Mouse (Mus musculus) hindbrain, embryonic 10.5 days (tissue): ENCODE results near the gene Nmur1. TPM values are rescaled to one million over a fixed set of nuclear protein-coding genes. Genes with fewer than 3 reads are reported as not detected.
"Not testable (repeated sequence)": the region's sequence is repeated elsewhere in the genome, so short reads cannot be mapped to it uniquely, and the experiment has no call there.

Experiments used
- DNase-seq: peaks from one replicate; pipeline ENCODE4 v3.0.0-alpha.2; 2017; ENCODE audit warnings: low spot score
- H3K27ac ChIP-seq: fragments of 300-500 bp; sonication (generic); 2 replicates; pipeline ENCODE4 v1.5.1; 2016; ENCODE audit warnings: mild to moderate bottlenecking, moderate library complexity
- H3K27me3 ChIP-seq: fragments of 300-500 bp; sonication (generic); 2 replicates; pipeline ENCODE4 v1.6.1; 2016; ENCODE audit warnings: mild to moderate bottlenecking; ENCODE audit not compliant: poor library complexity, insufficient read depth, severe bottlenecking
- H3K36me3 ChIP-seq: fragments of 300-500 bp; sonication (generic); 2 replicates; pipeline ENCODE4 v1.6.1; 2016; ENCODE audit warnings: mild to moderate bottlenecking, moderate library complexity
- H3K4me1 ChIP-seq: fragments of 300-500 bp; sonication (generic); replicated peaks from 2 replicates; pipeline ENCODE4 v1.6.1; 2016; ENCODE audit warnings: mild to moderate bottlenecking
- H3K4me3 ChIP-seq: fragments of 300-500 bp; sonication (generic); 2 replicates; pipeline ENCODE4 v1.5.1; 2016; ENCODE audit warnings: mild to moderate bottlenecking, moderate library complexity
- H3K9me3 ChIP-seq: fragments of 300-500 bp; sonication (generic); 2 replicates; pipeline ENCODE4 v1.6.1; 2016; ENCODE audit warnings: mild to moderate bottlenecking, moderate library complexity
- WGBS: fragments of 180-500 bp; shearing (Covaris S2); methylation state at CpG from one replicate; pipeline ENCODE4 v1.1.7; 2016; 5-methylcytosine and 5-hydroxymethylcytosine counted together
- polyA plus RNA-seq: library from polyadenylated mRNA; unstranded; fragments of >200 nt; fragmentation: Nextera tagmentation; extraction: Ambion mirVana; gene quantifications from 2 replicates; pipeline ENCODE4 v1.2.1, GENCODE M21; 2016

Gene Nmur1
- 0.12 TPM in 1 of 2 replicates, not detected in the other for polyA plus RNA-seq

DNA sequence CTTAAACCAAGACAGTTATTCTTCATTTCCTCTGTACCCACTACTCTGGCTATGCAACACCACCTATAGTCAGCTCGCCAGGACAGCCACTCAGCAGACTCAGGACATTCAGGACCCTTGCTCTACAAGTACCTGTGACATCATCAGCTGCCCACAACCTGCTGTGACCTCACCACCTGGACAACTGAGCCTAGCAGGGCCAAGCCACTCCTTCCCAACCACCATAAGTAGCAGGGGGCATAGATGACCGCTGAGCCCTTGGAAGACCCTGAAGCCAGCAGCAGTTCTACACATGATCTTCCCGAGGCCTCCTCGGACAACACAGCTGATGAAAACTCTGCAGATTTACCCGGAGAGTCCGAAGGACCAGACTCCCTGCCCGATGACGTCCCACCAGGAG lies at the start of gene Nmur1, which contains the start of gene Tex44:
Nmur1 (minus strand) TSS at position 101 of the 400 bp plus-strand sequence.
Tex44 (plus strand) TSS at position 202 of the 400 bp plus-strand sequence.
- Histone ChIP-seq H3K27me3 (no peaks in the 10 kb centered on the region), H3K4me1 (peaks cover 31% of the 10 kb centered on the region), H3K4me3 (peak within 1 kb of the TSS; percentile 31), H3K36me3 (no peaks in the 10 kb centered on the region), H3K27ac (peak within 1 kb of the TSS; percentile 88), H3K9me3 (no peaks in the 10 kb centered on the region)
- DNase-seq: no peak
- 93% methylated on average over 8 of the region's 8 CpGs for WGBS

GRCm38 (mm10) chr1:86473109-86473760 lies 47.2 kb upstream of the Nmur1 start:
- Histone ChIP-seq H3K4me1 (peaks cover 19% of the 10 kb centered on the region), H3K9me3 (no peaks in the 10 kb centered on the region), H3K27me3 (no peaks in the 10 kb centered on the region), H3K36me3 (no peaks in the 10 kb centered on the region), H3K27ac (peak overlapping the region; percentile 86), H3K4me3 (no peak overlapping the region)
- DNase-seq: no peak
- 94% methylated on average over 18 of the region's 18 CpGs for WGBS

- H3K4me3 ChIP-seq: peak overlapping the region; percentile 39
- peaks cover 19% of the 10 kb centered on the region for H3K4me1 ChIP-seq
- H3K36me3 ChIP-seq: no peaks in the 10 kb centered on the region
- H3K27me3 ChIP-seq: no peaks in the 10 kb centered on the region
- peak overlapping the region; percentile 86 for H3K27ac ChIP-seq
- 25% methylated on average over 31 of the region's 31 CpGs for WGBS
- no peaks in the 10 kb centered on the region for H3K9me3 ChIP-seq
- peak; percentile 53 for DNase-seq
These were observed 46.3 kb upstream of the Nmur1 start for GRCm38 (mm10) chr1:86472197-86472952.

GRCm38 (mm10) chr1:86471504-86471961 lies 45.5 kb upstream of the Nmur1 start:
- Histone ChIP-seq H3K4me1 (peaks cover 19% of the 10 kb centered on the region), H3K27ac (peak overlapping the region; percentile 86), H3K4me3 (0 out of 2 replicates have a peak overlapping the region, but pooled peaks have one; percentile 39)
- not testable (repeated sequence) for H3K9me3 ChIP-seq, H3K27me3 ChIP-seq, H3K36me3 ChIP-seq, DNase-seq
- WGBS: 74% methylated on average over 11 of the region's 11 CpGs

DNA sequence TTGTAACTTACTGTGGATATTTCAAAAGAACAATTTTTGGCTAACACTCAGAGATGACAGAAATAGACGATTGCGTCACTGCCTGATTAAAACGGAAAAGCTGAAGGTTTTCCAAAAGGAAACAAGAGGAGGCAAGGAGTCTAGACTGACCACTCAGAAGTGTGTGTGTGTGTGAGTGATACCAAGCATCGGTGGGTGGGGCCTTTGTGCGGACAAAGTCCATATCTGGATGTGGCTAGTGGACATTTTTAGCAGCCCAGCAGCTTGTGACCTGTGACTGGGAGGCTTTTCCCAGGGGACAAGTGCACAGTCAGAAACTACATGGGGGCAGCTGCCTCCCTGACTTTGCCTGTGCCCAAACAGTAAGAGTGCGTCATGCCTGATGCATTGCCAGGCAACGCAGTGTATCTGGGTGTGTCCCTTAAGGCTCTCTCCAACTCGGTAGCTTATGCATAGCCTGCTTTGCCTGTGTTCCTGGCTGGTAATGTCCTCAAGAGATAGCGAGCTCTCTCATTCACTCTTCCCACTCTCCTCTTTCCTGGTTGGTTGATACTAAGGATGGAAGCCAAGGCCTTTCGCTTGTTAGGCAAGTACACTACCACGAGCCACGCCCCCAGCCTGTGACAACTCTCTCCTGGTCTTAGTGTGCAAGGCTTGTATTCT lies 44.6 kb upstream of the Nmur1 start:
- H3K9me3 ChIP-seq: no peaks in the 10 kb centered on the region
- H3K36me3 ChIP-seq: no peaks in the 10 kb centered on the region
- H3K27me3 ChIP-seq: no peaks in the 10 kb centered on the region
- H3K4me3 ChIP-seq: no peak overlapping the region
- peaks cover 19% of the 10 kb centered on the region for H3K4me1 ChIP-seq
- no peak for DNase-seq
- peak overlapping the region; percentile 79 for H3K27ac ChIP-seq
- 82% methylated on average over 12 of the region's 12 CpGs for WGBS

DNA sequence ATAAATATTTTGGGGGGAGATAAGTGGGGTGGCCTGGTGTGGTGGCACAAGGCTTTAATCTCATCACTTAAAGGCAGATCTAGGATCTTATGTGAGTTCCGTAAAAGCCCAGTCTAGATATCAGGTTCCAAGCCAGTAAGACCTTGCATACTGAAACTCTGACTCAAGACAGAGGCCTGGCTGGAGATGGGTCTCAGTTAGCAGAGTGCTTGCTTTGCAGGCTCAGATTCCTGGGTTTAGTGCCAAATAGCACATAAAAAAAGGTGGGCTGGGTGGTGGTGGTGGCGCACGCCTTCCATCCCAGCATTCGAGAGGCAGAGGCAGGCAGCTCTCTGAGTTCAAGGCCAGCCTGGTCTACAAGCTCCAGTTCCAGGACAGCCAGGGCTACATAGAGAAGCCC lies 43.8 kb upstream of the Nmur1 start:
- no peak for DNase-seq
- WGBS: 96% methylated on average over 4 of the region's 4 CpGs
- Histone ChIP-seq H3K4me3 (no peak overlapping the region), H3K36me3 (no peaks in the 10 kb centered on the region), H3K4me1 (peaks cover 26% of the 10 kb centered on the region), H3K27me3 (no peaks in the 10 kb centered on the region), H3K9me3 (no peaks in the 10 kb centered on the region), H3K27ac (no peak overlapping the region)

DNA sequence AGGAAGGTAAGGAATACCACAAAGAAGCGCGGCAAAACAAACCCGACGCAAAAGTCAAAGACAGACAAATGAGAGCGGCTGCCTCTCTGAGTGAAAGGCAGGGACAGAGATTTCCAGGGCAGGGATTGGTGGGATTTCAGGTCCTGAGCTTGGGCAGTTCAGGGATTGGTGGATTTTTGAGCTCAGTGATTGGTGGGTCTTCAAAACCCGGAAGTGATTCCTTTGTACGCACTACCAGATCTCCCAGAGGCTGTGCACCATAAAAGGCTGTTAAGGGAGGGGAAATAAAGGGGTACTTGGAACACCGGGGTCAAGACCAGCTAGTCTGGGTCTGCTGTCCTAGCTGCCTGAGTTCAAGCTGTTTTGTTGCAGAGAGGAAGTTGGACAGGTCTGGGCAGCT lies 41.4 kb upstream of the Nmur1 start:
- H3K27me3 ChIP-seq: no peaks in the 10 kb centered on the region
- H3K27ac ChIP-seq: no peak overlapping the region
- H3K4me1 ChIP-seq: peaks cover 33% of the 10 kb centered on the region
- no peak for DNase-seq
- H3K9me3 ChIP-seq: no peaks in the 10 kb centered on the region
- no peaks in the 10 kb centered on the region for H3K36me3 ChIP-seq
- no peak overlapping the region for H3K4me3 ChIP-seq
- 88% methylated on average over 8 of the region's 8 CpGs for WGBS

GRCm38 (mm10) chr1:86464875-86465224 lies 38.8 kb upstream of the Nmur1 start:
- peak; percentile 60 for DNase-seq

DNA sequence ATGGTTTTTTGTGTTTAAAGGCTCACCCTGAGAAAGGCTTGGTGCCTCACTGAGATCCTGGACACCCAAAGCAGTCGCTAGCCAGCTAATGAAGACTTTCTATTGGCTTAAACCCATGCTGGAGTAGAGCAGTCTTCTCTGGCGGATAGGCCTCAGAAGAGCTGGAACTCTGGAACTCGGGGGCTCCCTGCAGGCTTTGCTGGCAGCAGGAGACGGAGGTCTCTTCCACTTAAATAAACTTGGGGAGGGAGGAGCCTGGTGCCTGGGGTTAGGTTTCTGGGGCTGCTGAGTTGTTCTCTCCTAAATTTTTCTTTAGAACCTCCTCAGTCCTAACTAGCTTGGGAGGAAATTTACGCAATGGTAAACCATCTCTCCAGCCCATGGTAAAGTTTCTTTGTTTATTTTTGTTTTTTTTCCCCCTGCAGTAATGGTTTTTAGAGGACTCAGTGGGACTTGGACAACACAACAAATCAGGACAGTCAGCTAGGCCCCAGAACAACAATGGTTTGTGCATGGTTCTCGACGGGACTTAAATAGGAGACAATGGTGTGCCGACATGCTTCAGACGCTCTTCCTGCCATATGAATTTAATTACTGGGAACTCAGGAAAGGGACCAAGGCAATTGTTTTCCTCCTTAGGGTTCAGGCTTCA lies 38.3 kb upstream of the Nmur1 start:
- Histone ChIP-seq H3K27me3 (no peaks in the 10 kb centered on the region), H3K27ac (peak overlapping the region; percentile 91), H3K4me3 (no peak overlapping the region), H3K4me1 (peaks cover 19% of the 10 kb centered on the region), H3K9me3 (peaks cover 5% of the 10 kb centered on the region; the same call in 1 of the 2 replicates), H3K36me3 (no peaks in the 10 kb centered on the region)
- 27% methylated on average over 9 of the region's 9 CpGs for WGBS
- DNase-seq: peak; percentile 43

More at GRCm38 (mm10) chr1:86464875-86465224, 38.8 kb upstream of the Nmur1 start:
- WGBS: 39% methylated on average over 4 of the region's 4 CpGs
- no peaks in the 10 kb centered on the region for H3K27me3 ChIP-seq
- peaks cover 19% of the 10 kb centered on the region for H3K4me1 ChIP-seq
- H3K36me3 ChIP-seq: no peaks in the 10 kb centered on the region
- H3K4me3 ChIP-seq: no peak overlapping the region
- H3K9me3 ChIP-seq: peaks cover 5% of the 10 kb centered on the region; the same call in 1 of the 2 replicates
- H3K27ac ChIP-seq: peak overlapping the region; percentile 91

DNA sequence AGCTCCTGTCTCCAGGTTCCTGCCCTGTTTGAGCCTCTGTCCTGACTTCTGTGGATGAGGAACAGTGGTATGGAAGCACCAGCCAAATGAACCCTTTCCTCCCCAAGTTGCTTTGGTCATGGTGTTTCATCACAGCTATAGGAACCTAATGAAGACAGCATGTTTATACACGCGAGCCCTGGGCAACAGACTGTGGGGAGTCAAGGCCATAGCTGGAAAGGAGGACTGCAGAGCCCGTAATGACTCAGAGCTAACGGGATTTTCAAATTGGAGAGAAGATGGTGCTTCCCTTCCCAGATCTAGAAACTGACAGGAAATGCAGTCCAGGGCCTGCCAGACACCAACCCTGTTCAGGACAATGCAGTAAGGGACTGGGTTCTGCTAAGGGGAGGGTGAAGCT lies 33.3 kb upstream of the Nmur1 start:
- no peaks in the 10 kb centered on the region for H3K36me3 ChIP-seq
- no peaks in the 10 kb centered on the region for H3K27me3 ChIP-seq
- H3K9me3 ChIP-seq: peaks cover 5% of the 10 kb centered on the region; the same call in 1 of the 2 replicates
- WGBS: 89% methylated on average over 4 of the region's 4 CpGs
- H3K4me1 ChIP-seq: peaks cover 7% of the 10 kb centered on the region
- no peak for DNase-seq
- H3K4me3 ChIP-seq: no peak overlapping the region
- no peak overlapping the region for H3K27ac ChIP-seq

DNA sequence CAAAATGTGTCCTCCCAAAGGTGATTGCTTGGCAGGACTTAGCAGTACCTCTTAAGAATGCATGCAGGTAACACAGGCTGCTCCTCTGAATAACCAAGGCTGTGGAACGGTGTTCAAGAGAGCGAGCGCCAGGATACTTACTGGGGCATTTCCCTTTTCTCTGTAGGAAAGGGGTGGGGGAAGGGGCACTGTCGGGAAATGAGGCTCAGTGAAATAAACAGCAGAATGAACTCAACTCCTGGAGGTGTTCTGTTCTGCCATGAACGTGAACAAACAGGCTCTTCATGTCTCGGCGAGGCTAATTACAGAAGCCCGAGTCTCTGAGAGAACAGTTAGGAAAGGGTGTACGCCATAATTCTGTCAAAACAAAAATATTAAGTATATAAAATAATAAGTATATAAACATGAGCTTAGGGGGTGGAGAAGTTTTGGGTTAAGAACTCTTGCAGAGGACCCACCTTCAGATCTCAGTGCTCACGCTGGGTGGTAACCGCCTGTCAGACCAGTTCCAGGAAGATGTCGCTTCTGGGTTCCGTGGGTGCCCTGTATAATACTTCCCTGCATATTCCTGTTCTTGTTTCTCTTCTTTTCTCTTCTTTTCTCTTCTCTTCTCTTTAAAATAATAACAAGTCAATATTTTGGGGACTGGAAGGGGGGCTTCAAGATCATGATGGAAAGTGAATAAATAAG lies 31.0 kb upstream of the Nmur1 start:
- Histone ChIP-seq H3K4me3 (no peak overlapping the region), H3K36me3 (no peaks in the 10 kb centered on the region), H3K4me1 (no peaks in the 10 kb centered on the region; the same call in 1 of the 2 replicates), H3K27ac (peak overlapping the region; percentile 40; the same call in 1 of the 2 replicates), H3K9me3 (peaks cover 5% of the 10 kb centered on the region; the same call in 1 of the 2 replicates), H3K27me3 (no peaks in the 10 kb centered on the region)
- no peak for DNase-seq
- WGBS: 70% methylated on average over 13 of the region's 13 CpGs

- H3K36me3 ChIP-seq: no peaks in the 10 kb centered on the region
- no peaks in the 10 kb centered on the region for H3K27me3 ChIP-seq
- H3K27ac ChIP-seq: no peak overlapping the region
- H3K4me1 ChIP-seq: peaks cover 7% of the 10 kb centered on the region; the same call in 1 of the 2 replicates
- H3K9me3 ChIP-seq: no peaks in the 10 kb centered on the region
- DNase-seq: no peak
- H3K4me3 ChIP-seq: no peak overlapping the region
- WGBS: 75% methylated on average over 5 of the region's 5 CpGs
These were observed 26.7 kb upstream of the Nmur1 start for GRCm38 (mm10) chr1:86452713-86453112.
